Mouse (Mus musculus) embryonic facial prominence, embryonic 10.5 days (tissue): ENCODE data around the gene Nmbr. TPM values are rescaled to one million over a fixed set of nuclear protein-coding genes. Genes with fewer than 3 reads are reported as not detected.
A peak's percentile ranks its signal among the peaks of the same experiment; 100 is the strongest.

Experiments used
- DNase-seq: peaks from one replicate; pipeline ENCODE4 v3.0.0-alpha.2; 2017; ENCODE audit warnings: low spot score
- H3K27ac ChIP-seq: fragments of 300-500 bp; sonication (generic); replicated peaks from 2 replicates; pipeline ENCODE4 v1.5.1; 2016; ENCODE audit warnings: mild to moderate bottlenecking
- H3K27me3 ChIP-seq: fragments of 300-500 bp; sonication (generic); replicated peaks from 2 replicates; pipeline ENCODE4 v1.6.1; 2016; ENCODE audit warnings: low read depth, mild to moderate bottlenecking; ENCODE audit not compliant: poor library complexity, severe bottlenecking
- H3K36me3 ChIP-seq: fragments of 300-500 bp; sonication (generic); replicated peaks from 2 replicates; pipeline ENCODE4 v1.6.1; 2016; ENCODE audit warnings: mild to moderate bottlenecking, moderate library complexity
- H3K4me1 ChIP-seq: fragments of 300-500 bp; sonication (generic); 2 replicates; pipeline ENCODE4 v1.6.1; 2016
- H3K4me3 ChIP-seq: fragments of 300-500 bp; sonication (generic); 2 replicates; pipeline ENCODE4 v1.5.1; 2016; ENCODE audit warnings: mild to moderate bottlenecking, moderate library complexity
- H3K9me3 ChIP-seq: fragments of 300-500 bp; sonication (generic); 2 replicates; pipeline ENCODE4 v1.6.1; 2016; ENCODE audit warnings: mild to moderate bottlenecking
- WGBS: fragments of 180-500 bp; shearing (Covaris S2); methylation state at CpG from one replicate; pipeline ENCODE4 v1.1.7; 2016; 5-methylcytosine and 5-hydroxymethylcytosine counted together
- polyA plus RNA-seq: library from polyadenylated mRNA; unstranded; fragments of >200 nt; fragmentation: Nextera tagmentation; extraction: Ambion mirVana; gene quantifications from 2 replicates; pipeline ENCODE4 v1.2.1, GENCODE M21; 2016

Gene Nmbr
- polyA plus RNA-seq, result 0.26 and 0.77 TPM in 2 replicates

GRCm38 (mm10) chr10:14705072-14706066 lies at the start of gene Nmbr, which contains the start of gene Vta1:
Gene Nmbr, plus strand, starts transcription at chr10:14705591.
Gene Vta1, minus strand, starts transcription at chr10:14705560.
- Histone ChIP-seq H3K4me1 (peaks cover 15% of the 10 kb centered on the region), H3K4me3 (peak within 1 kb of the TSS; percentile 92), H3K9me3 (no peaks in the 10 kb centered on the region), H3K27me3 (no peaks in the 10 kb centered on the region), H3K36me3 (no peaks in the 10 kb centered on the region), H3K27ac (peak within 1 kb of the TSS; percentile 88)
- 0% methylated on average over 50 of the region's 50 CpGs for WGBS
- peak; percentile 95 for DNase-seq

DNA sequence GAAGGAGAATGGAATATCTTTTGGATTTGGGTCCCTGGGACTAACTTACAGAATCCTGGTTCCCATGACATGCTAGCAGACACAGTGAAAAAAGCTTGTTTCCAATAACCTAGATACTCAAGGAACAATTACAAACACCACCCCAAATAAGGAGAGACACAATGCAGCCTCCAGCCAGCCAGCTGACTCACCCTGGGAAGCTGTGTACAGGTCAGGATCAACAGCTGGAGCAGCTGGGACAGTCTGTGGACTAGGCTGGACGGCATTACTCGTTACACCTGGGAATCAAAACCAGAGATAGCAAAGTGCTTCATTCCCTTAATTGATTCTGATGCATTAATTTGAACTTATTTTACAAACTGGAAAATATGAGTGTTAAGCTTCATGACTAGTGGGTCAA lies 44.5 kb upstream of the Nmbr start:
- DNase-seq, result no peak
- Histone ChIP-seq H3K36me3 (peaks cover 29% of the 10 kb centered on the region), H3K27me3 (no peaks in the 10 kb centered on the region), H3K4me3 (no peak overlapping the region), H3K9me3 (no peaks in the 10 kb centered on the region), H3K27ac (no peak overlapping the region), H3K4me1 (no peaks in the 10 kb centered on the region)
- 84% methylated on average over 2 of the region's 2 CpGs for WGBS

DNA sequence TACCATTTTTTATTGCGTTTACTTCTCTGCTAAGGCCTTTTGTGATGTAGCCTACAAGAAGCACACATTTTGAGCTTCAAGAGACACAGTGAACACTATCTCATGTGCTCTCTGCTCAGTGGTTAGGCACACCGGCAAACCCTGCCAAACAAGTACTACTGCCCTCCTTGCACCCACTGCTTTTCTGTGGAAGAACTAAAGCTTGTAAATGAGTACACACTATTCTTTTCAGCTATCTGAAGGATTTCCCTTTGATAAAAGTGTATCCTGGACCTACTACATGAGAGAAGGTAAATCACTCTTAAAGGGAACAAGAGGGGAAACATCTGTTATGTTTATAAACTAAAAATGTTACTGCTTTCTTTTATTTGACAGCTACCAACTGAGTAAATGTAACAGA lies 39.2 kb upstream of the Nmbr start:
- H3K4me1 ChIP-seq, result no peaks in the 10 kb centered on the region
- H3K36me3 ChIP-seq, result peaks cover 41% of the 10 kb centered on the region
- WGBS, result 96% methylated on average over 2 of the region's 2 CpGs
- no peak for DNase-seq
- no peak overlapping the region for H3K27ac ChIP-seq
- no peak overlapping the region for H3K4me3 ChIP-seq
- no peaks in the 10 kb centered on the region for H3K27me3 ChIP-seq
- H3K9me3 ChIP-seq, result no peaks in the 10 kb centered on the region

GRCm38 (mm10) chr10:14685663-14686062 lies 19.7 kb upstream of the Nmbr start:
- Histone ChIP-seq H3K27me3 (no peaks in the 10 kb centered on the region), H3K4me1 (no peaks in the 10 kb centered on the region), H3K9me3 (peaks cover 4% of the 10 kb centered on the region; the same call in 1 of the 2 replicates), H3K4me3 (no peak overlapping the region), H3K36me3 (peaks cover 27% of the 10 kb centered on the region), H3K27ac (no peak overlapping the region)
- no peak for DNase-seq
- whole genome bisulfite sequencing, result 94% methylated on average over 1 of the region's 1 CpGs

DNA sequence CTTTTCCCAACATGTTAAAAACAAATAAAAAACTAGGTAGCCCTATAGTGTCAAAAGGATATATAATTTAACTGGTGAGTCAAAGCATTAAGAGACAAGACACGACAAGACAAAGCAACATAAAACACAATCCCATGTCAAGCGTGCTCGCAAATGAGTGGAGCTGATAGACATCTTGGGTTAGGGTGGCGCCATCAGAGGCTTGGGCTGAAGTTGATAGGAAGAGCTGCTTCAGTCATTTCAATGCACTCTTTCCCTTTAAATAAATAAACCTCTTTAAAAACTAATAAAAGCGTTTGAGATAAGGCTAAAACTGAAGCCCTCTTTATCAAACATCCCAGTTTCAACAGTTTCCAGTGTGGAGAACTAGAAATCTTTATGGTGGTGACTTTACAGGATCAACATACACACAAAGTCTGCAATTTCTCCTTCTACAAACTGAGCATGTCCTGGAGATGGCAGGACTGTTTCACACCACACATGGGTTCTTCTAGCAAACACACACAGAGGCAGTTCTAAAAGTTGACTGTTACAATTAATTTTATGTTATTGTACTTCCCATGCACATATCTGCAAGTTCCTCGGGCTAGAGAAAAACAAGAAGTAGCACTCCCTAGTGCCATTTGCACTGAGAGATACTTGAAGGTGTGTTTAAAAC lies 16.5 kb upstream of the Nmbr start:
- Histone ChIP-seq H3K36me3 (peaks cover 27% of the 10 kb centered on the region), H3K9me3 (peaks cover 4% of the 10 kb centered on the region; the same call in 1 of the 2 replicates), H3K27me3 (no peaks in the 10 kb centered on the region), H3K27ac (no peak overlapping the region), H3K4me3 (no peak overlapping the region), H3K4me1 (no peaks in the 10 kb centered on the region)
- 91% methylated on average over 6 of the region's 6 CpGs for WGBS
- no peak for DNase-seq

GRCm38 (mm10) chr10:14690349-14690748 lies 15.0 kb upstream of the Nmbr start:
- DNase-seq, result no peak
- Histone ChIP-seq H3K4me1 (no peaks in the 10 kb centered on the region), H3K27ac (no peak overlapping the region), H3K9me3 (peaks cover 4% of the 10 kb centered on the region; the same call in 1 of the 2 replicates), H3K27me3 (no peaks in the 10 kb centered on the region), H3K36me3 (peaks cover 19% of the 10 kb centered on the region), H3K4me3 (no peak overlapping the region)
- WGBS, result 84% methylated on average over 3 of the region's 3 CpGs

DNA sequence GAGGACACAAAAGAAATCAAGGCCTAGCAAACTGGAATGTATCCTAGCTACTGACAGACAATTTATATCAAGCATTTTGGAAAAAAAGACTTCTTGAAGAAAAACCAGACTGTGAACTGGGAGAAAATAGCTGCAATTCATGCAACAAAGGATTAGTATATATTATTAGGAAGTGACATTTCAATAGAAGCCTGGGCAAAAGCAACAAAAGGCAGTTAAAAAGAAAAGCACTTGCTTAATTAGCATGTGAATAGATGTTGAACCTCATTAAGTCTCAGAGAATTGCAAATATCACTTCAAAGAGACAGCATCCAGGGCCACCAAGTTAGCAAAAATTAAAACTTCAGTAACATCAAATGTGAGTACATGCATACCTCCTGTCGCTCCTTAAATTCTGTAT lies 2.2 kb upstream of the Nmbr start:
- DNase-seq, result no peak
- H3K27me3 ChIP-seq, result no peaks in the 10 kb centered on the region
- H3K9me3 ChIP-seq, result no peaks in the 10 kb centered on the region
- peak overlapping the region; percentile 92 for H3K4me3 ChIP-seq
- no peaks in the 10 kb centered on the region for H3K36me3 ChIP-seq
- no peak overlapping the region for H3K27ac ChIP-seq
- 68% methylated on average over 1 of the region's 1 CpGs for WGBS
- H3K4me1 ChIP-seq, result peaks cover 15% of the 10 kb centered on the region

GRCm38 (mm10) chr10:14703830-14704420 lies 1.5 kb upstream of the Nmbr start:
- H3K4me3 ChIP-seq, result peak overlapping the region; percentile 92
- no peaks in the 10 kb centered on the region for H3K36me3 ChIP-seq
- no peaks in the 10 kb centered on the region for H3K27me3 ChIP-seq
- H3K9me3 ChIP-seq, result no peaks in the 10 kb centered on the region
- 69% methylated on average over 4 of the region's 4 CpGs for WGBS
- no peak for DNase-seq
- peaks cover 15% of the 10 kb centered on the region for H3K4me1 ChIP-seq
- no peak overlapping the region; the same call in 1 of the 2 replicates for H3K27ac ChIP-seq

DNA sequence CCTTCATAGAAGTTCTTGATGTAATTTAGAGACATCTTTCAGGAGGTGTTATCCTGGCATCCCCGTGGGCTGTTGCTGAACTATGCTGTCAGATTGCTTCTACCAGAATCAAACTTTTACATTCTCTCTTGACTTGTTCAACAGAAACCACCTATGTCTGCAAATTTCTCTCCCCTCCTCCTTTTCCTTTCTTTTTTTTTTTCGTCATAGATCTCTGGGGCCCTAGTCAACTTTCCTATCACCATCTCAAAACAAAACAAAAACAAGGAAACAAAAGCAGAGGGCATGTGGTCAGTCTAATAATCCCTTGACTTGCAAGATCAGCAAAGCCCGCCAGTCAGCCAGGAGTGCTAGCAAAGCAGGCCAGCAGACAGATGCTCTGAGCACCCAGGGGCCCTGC lies 12.7 kb downstream of the Nmbr start, which contains the start of gene Gje1:
Gene Gje1, minus strand, starts transcription at position 101 of the 400 bp plus-strand sequence.
- H3K36me3 ChIP-seq, result no peaks in the 10 kb centered on the region
- no peaks in the 10 kb centered on the region for H3K9me3 ChIP-seq
- H3K27ac ChIP-seq, result no peak within 1 kb of the TSS
- H3K4me3 ChIP-seq, result no peak within 1 kb of the TSS
- no peak for DNase-seq
- 54% methylated on average over 3 of the region's 3 CpGs for WGBS
- no peaks in the 10 kb centered on the region for H3K4me1 ChIP-seq
- H3K27me3 ChIP-seq, result no peaks in the 10 kb centered on the region

GRCm38 (mm10) chr10:14725671-14726070 lies 20.3 kb downstream of the Nmbr start:
- Histone ChIP-seq H3K9me3 (no peaks in the 10 kb centered on the region), H3K27me3 (no peaks in the 10 kb centered on the region), H3K4me3 (no peak overlapping the region), H3K36me3 (no peaks in the 10 kb centered on the region), H3K27ac (no peak overlapping the region), H3K4me1 (no peaks in the 10 kb centered on the region)
- no peak for DNase-seq
- WGBS, result 74% methylated on average over 9 of the region's 9 CpGs

DNA sequence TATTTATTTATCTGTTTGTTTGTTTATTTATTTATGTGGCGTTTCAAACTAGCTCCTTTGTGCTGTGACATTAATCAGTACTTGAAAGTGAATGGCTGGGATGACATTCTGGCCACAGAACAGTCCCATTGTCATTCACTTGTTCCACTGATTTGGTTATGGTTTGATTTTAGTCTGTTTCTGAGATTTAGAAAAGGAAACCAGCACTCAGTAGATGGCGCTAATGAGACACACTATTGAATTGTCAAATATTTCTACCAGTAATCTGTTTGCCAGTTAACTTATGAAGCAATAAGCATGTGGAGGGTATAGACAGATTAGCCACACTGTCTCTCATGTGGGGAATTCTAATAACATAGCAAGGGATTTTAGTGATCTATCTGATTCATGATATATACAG lies 28.9 kb downstream of the Nmbr start:
- H3K4me1 ChIP-seq, result no peaks in the 10 kb centered on the region
- H3K9me3 ChIP-seq, result no peaks in the 10 kb centered on the region
- no peaks in the 10 kb centered on the region for H3K27me3 ChIP-seq
- 14% methylated on average over 2 of the region's 2 CpGs for WGBS
- DNase-seq, result no peak
- no peaks in the 10 kb centered on the region for H3K36me3 ChIP-seq
- no peak overlapping the region for H3K4me3 ChIP-seq
- no peak overlapping the region for H3K27ac ChIP-seq
